Comparison of ENCODE assay signal across 10 mouse cellular contexts in the genomic region with DNA sequence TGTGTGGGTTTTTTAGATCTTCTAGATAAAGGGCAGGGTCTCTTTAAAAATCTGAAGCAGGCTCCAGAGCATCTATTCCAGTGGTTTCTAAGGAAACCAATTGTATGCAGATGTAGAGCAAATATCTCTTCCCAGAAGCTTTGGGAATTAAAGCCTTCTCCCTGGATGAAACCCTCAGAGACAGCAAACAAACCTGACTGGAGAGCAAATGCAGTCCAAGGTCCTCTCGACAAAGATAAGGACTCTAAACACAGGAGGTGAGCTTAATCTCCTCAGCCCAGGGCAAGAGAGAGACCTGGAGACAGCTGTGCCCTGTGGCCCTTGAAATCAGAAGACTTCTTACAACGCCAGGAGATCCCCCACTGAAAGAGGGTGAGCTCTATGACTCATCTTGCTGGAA. TPM values are rescaled to one million over a fixed set of nuclear protein-coding genes. Genes with fewer than 3 reads are reported as not detected.
DNase-seq lines count a peak whose midpoint lies in the region; ATAC-seq lines count a peak whose summit lies in the region.
"Had no signal": no experiment of that assay in that cellular context is flagged by ENCODE, and none has a peak within 500 bp of the region (broad histone marks: within the 10 kb centered on the region; RNA-seq: fewer than 3 reads in every experiment).

No protein-coding gene starts in this region.

- no peaks in the 10 kb centered on the region for H3K27me3 ChIP-seq in intestine, embryonic 14.5 days (replicated peaks; ENCODE audit: control insufficient read depth, insufficient read depth, low read length)
- H3K27me3 ChIP-seq in midbrain, embryonic 13.5 days = no peaks in the 10 kb centered on the region
- H3K27me3 ChIP-seq: limb, embryonic 13.5 days had no signal

- intact Hi-C loops in left cerebral cortex, postnatal 4 days (cut with DNase I) = no loop called here

- peak overlapping the region; percentile 62 for H3K27ac ChIP-seq in intestine, embryonic 14.5 days (ENCODE audit: low read depth)
- peak overlapping the region; percentile 77 for H3K27ac ChIP-seq in midbrain, embryonic 13.5 days
- H3K27ac ChIP-seq: limb, embryonic 13.5 days had no signal

- H3K36me3 ChIP-seq in intestine, embryonic 14.5 days (ENCODE audit: control insufficient read depth, insufficient read depth, low read length) = 0 out of 2 replicates have a peak, but pooled peaks cover 1% of the 10 kb centered on the region
- H3K36me3 ChIP-seq in midbrain, embryonic 13.5 days = peaks cover 2% of the 10 kb centered on the region; the same call in 1 of the 2 replicates

- WGBS in intestine, embryonic 14.5 days = 21% methylated on average over 2 of the region's 2 CpGs
- 9% methylated on average over 2 of the region's 2 CpGs for WGBS in midbrain, embryonic 13.5 days

- DNase-seq in CD4-positive, CD25-positive, alpha-beta regulatory T cell, adult 2 months (ENCODE audit: low read depth, low spot score) = peak; percentile 25
- DNase-seq in NIH3T3 (ENCODE audit: low read depth) = peak; percentile 23
- DNase-seq in intestine, embryonic 14.5 days (ENCODE audit: low spot score) = no peak
- DNase-seq in cerebellum, adult 9-10 months = no peak
- DNase-seq in retina, embryonic 14.5 days (ENCODE audit: low spot score) = no peak
- DNase-seq in left cerebral cortex, postnatal 4 days = no peak
- DNase-seq: gastrocnemius, postnatal 10 days; right cerebral cortex, postnatal 25 days had no signal

- ATAC-seq in intestine, embryonic 14.5 days (replicated peaks; ENCODE audit: low FRiP score, low TSS enrichment, low read depth) = peak; percentile 56
- no peak for ATAC-seq in midbrain, embryonic 13.5 days

- no peaks in the 10 kb centered on the region for H3K9me3 ChIP-seq in intestine, embryonic 14.5 days (ENCODE audit: control insufficient read depth, low read length)
- no peaks in the 10 kb centered on the region for H3K9me3 ChIP-seq in midbrain, embryonic 13.5 days
- H3K9me3 ChIP-seq: limb, embryonic 13.5 days had no signal

- H3K9ac ChIP-seq in intestine, embryonic 14.5 days (ENCODE audit: low read length) = no peak overlapping the region
- no peak overlapping the region for H3K9ac ChIP-seq in midbrain, embryonic 13.5 days (replicated peaks)
- H3K9ac ChIP-seq: limb, embryonic 13.5 days had no signal

- H3K4me1 ChIP-seq in intestine, embryonic 14.5 days (replicated peaks; ENCODE audit: control insufficient read depth, insufficient read depth, low read length) = peaks cover 52% of the 10 kb centered on the region
- peaks cover 91% of the 10 kb centered on the region for H3K4me1 ChIP-seq in midbrain, embryonic 13.5 days (replicated peaks)

- no peak overlapping the region for H3K4me3 ChIP-seq in intestine, embryonic 14.5 days (ENCODE audit: low read depth, low read length)
- no peak overlapping the region for H3K4me3 ChIP-seq in midbrain, embryonic 13.5 days (replicated peaks)
- H3K4me3 ChIP-seq: limb, embryonic 13.5 days had no signal

- no peak overlapping the region for H3K4me2 ChIP-seq in intestine, embryonic 14.5 days (ENCODE audit: low read length)
- H3K4me2 ChIP-seq in midbrain, embryonic 13.5 days (replicated peaks) = 0 out of 2 replicates have a peak overlapping the region, but pooled peaks have one; percentile 3
- H3K4me2 ChIP-seq: limb, embryonic 13.5 days had no signal

RNA-seq across cellular contexts. Expression of gene Phf2, which starts 17.4 kb away (rescaled TPM):
- 9.9 TPM in 2 replicates for polyA plus RNA-seq in intestine, embryonic 14.5 days (2014; fragmentation: Nextera tagmentation; extraction: Ambion mirVana)
- polyA plus RNA-seq in midbrain, embryonic 13.5 days (2015; fragmentation: Nextera tagmentation; extraction: Ambion mirVana) = 10.6 and 12.0 TPM in 2 replicates
- 10 to 100 TPM; 36.3 to 37.0 TPM for total RNA-seq in left cerebral cortex, postnatal 4 days (2021)

Comparison
In these comparisons a context has a peak if more than half of its experiments do, and no peak if none do; other contexts are left out.
1. DNase-seq: peak in CD4-positive, CD25-positive, alpha-beta regulatory T cell, adult 2 months (single experiment) and NIH3T3 (single experiment); none in intestine, embryonic 14.5 days (single experiment), cerebellum, adult 9-10 months (single experiment), retina, embryonic 14.5 days (single experiment) and left cerebral cortex, postnatal 4 days (single experiment).